Mouse (Mus musculus) embryonic facial prominence, embryonic 14.5 days (tissue): ENCODE measurements around the gene Cnnm4. TPM values are rescaled to one million over a fixed set of nuclear protein-coding genes. Genes with fewer than 3 reads are reported as not detected.

Experiments used
- ATAC-seq: fragments of 200-750 bp; cut with Nextera tagmentation; 2 replicates; pipeline ENCODE4 v1.8.0; 2017; ENCODE audit warnings: low read depth, moderate number of reproducible peaks, moderate TSS enrichment
- DNase-seq: peaks from one replicate; pipeline ENCODE4 v3.0.0-alpha.2; 2015; ENCODE audit warnings: low spot score
- H3K27ac ChIP-seq: fragments of 300-500 bp; sonication (generic); replicated peaks from 2 replicates; pipeline ENCODE4 v1.5.1; 2014; ENCODE audit warnings: low read depth, mild to moderate bottlenecking, low read length, moderate library complexity
- H3K27me3 ChIP-seq: fragments of 300-500 bp; sonication (generic); replicated peaks from 2 replicates; pipeline ENCODE4 v1.6.1; 2014; ENCODE audit warnings: low read length; ENCODE audit not compliant: control insufficient read depth, insufficient read depth
- H3K36me3 ChIP-seq: fragments of 300-500 bp; sonication (generic); 2 replicates; pipeline ENCODE4 v1.6.1; 2014; ENCODE audit warnings: low read length, mixed read lengths; ENCODE audit not compliant: control insufficient read depth, insufficient read depth
- H3K4me1 ChIP-seq: fragments of 300-500 bp; sonication (generic); 2 replicates; pipeline ENCODE4 v1.6.1; 2014; ENCODE audit warnings: antibody characterized with exemption, low read length; ENCODE audit not compliant: control insufficient read depth, insufficient read depth
- H3K4me2 ChIP-seq: fragments of 300-500 bp; sonication (generic); 2 replicates; pipeline ENCODE4 v1.6.1; 2014; ENCODE audit warnings: low read depth, mild to moderate bottlenecking, low read length, moderate library complexity, mixed read lengths
- H3K4me3 ChIP-seq: fragments of 300-500 bp; sonication (generic); 2 replicates; pipeline ENCODE4 v1.5.1; 2014; ENCODE audit warnings: low read depth, mild to moderate bottlenecking, low read length
- H3K9ac ChIP-seq: fragments of 300-500 bp; sonication (generic); 2 replicates; pipeline ENCODE4 v1.6.1; 2014; ENCODE audit warnings: low read depth, mild to moderate bottlenecking, low read length, moderate library complexity, mixed read lengths
- H3K9me3 ChIP-seq: fragments of 300-500 bp; sonication (generic); 2 replicates; pipeline ENCODE4 v1.6.1; 2016; ENCODE audit warnings: low read length; ENCODE audit not compliant: control insufficient read depth
- WGBS: fragments of 180-500 bp; shearing (Covaris S2); extraction: QIAGEN DNeasy Blood & Tissue Kit; methylation state at CpG from one replicate; pipeline ENCODE4 v1.1.7; 2014; 5-methylcytosine and 5-hydroxymethylcytosine counted together
- polyA plus RNA-seq: library from polyadenylated mRNA; unstranded; fragments of >200 nt; fragmentation: Nextera tagmentation; extraction: Ambion mirVana; gene quantifications from 2 replicates; pipeline ENCODE4 v1.2.1, GENCODE M21; 2014

The Cnnm4 gene
- polyA plus RNA-seq, result 13.5 and 13.9 TPM in 2 replicates

- Histone ChIP-seq H3K36me3 (no peaks in the 10 kb centered on the region), H3K9ac (peak within 1 kb of the TSS; percentile 76), H3K9me3 (no peaks in the 10 kb centered on the region), H3K27ac (peak within 1 kb of the TSS; percentile 56), H3K4me3 (peak within 1 kb of the TSS; percentile 72), H3K4me2 (peak within 1 kb of the TSS; percentile 85), H3K27me3 (no peaks in the 10 kb centered on the region), H3K4me1 (peaks cover 44% of the 10 kb centered on the region)
- WGBS, result under 1% methylated on average over 48 of the region's 98 CpGs
- DNase-seq (peak; percentile 96), ATAC-seq (peak; percentile 92)
These were observed at the start of gene Cnnm4 for GRCm38 (mm10) chr1:36471181-36472105. Gene Cnnm4 (plus strand): TSS chr1:36471620.

GRCm38 (mm10) chr1:36429511-36429910, 41.9 kb upstream of the Cnnm4 start:
- Histone ChIP-seq H3K9ac (no peak overlapping the region), H3K4me2 (no peak overlapping the region), H3K36me3 (peaks cover 94% of the 10 kb centered on the region), H3K4me1 (no peaks in the 10 kb centered on the region), H3K27ac (no peak overlapping the region), H3K27me3 (no peaks in the 10 kb centered on the region), H3K9me3 (no peaks in the 10 kb centered on the region), H3K4me3 (no peak overlapping the region)
- no peak for DNase-seq
- WGBS, result 95% methylated on average over 2 of the region's 2 CpGs
- ATAC-seq, result no peak

- ATAC-seq (no peak), DNase-seq (no peak)
- no peak overlapping the region for H3K9ac ChIP-seq
- 75% methylated on average over 4 of the region's 4 CpGs for WGBS
- H3K27me3 ChIP-seq, result no peaks in the 10 kb centered on the region
- H3K36me3 ChIP-seq, result peaks cover 92% of the 10 kb centered on the region
- H3K4me2 ChIP-seq, result no peak overlapping the region
- H3K4me3 ChIP-seq, result no peak overlapping the region
- H3K4me1 ChIP-seq, result no peaks in the 10 kb centered on the region
- H3K9me3 ChIP-seq, result no peaks in the 10 kb centered on the region
- no peak overlapping the region for H3K27ac ChIP-seq
These were observed 38.4 kb upstream of the Cnnm4 start for GRCm38 (mm10) chr1:36432999-36433398.

GRCm38 (mm10) chr1:36433616-36434015, 37.8 kb upstream of the Cnnm4 start:
- no peak overlapping the region for H3K9ac ChIP-seq
- no peak for DNase-seq
- H3K36me3 ChIP-seq, result peaks cover 92% of the 10 kb centered on the region
- no peak overlapping the region for H3K27ac ChIP-seq
- no peak overlapping the region for H3K4me2 ChIP-seq
- 86% methylated on average over 3 of the region's 3 CpGs for WGBS
- no peaks in the 10 kb centered on the region for H3K27me3 ChIP-seq
- no peaks in the 10 kb centered on the region for H3K4me1 ChIP-seq
- no peak for ATAC-seq
- no peaks in the 10 kb centered on the region for H3K9me3 ChIP-seq
- H3K4me3 ChIP-seq, result no peak overlapping the region

- Histone ChIP-seq H3K36me3 (peaks cover 88% of the 10 kb centered on the region), H3K4me3 (no peak overlapping the region), H3K9me3 (no peaks in the 10 kb centered on the region), H3K4me2 (no peak overlapping the region), H3K9ac (no peak overlapping the region), H3K27me3 (no peaks in the 10 kb centered on the region), H3K27ac (no peak overlapping the region), H3K4me1 (no peaks in the 10 kb centered on the region)
- WGBS, result 58% methylated on average over 4 of the region's 4 CpGs
- ATAC-seq (no peak), DNase-seq (peak; percentile 13)
These were observed 36.3 kb upstream of the Cnnm4 start for GRCm38 (mm10) chr1:36435071-36435470.

- peaks cover 83% of the 10 kb centered on the region for H3K36me3 ChIP-seq
- no peaks in the 10 kb centered on the region for H3K4me1 ChIP-seq
- no peak overlapping the region for H3K9ac ChIP-seq
- no peak overlapping the region for H3K4me2 ChIP-seq
- H3K4me3 ChIP-seq, result no peak overlapping the region
- no peak overlapping the region for H3K27ac ChIP-seq
- no peaks in the 10 kb centered on the region for H3K9me3 ChIP-seq
- ATAC-seq (no peak), DNase-seq (no peak)
- no peaks in the 10 kb centered on the region for H3K27me3 ChIP-seq
- 96% methylated on average over 6 of the region's 6 CpGs for WGBS
These were observed 34.9 kb upstream of the Cnnm4 start for GRCm38 (mm10) chr1:36436515-36436914.

GRCm38 (mm10) chr1:36437223-36437622, 34.2 kb upstream of the Cnnm4 start:
- WGBS, result 89% methylated on average over 3 of the region's 3 CpGs
- no peak overlapping the region for H3K9ac ChIP-seq
- ATAC-seq (no peak), DNase-seq (no peak)
- peaks cover 82% of the 10 kb centered on the region for H3K36me3 ChIP-seq
- H3K9me3 ChIP-seq, result no peaks in the 10 kb centered on the region
- H3K27ac ChIP-seq, result no peak overlapping the region
- no peak overlapping the region for H3K4me2 ChIP-seq
- no peak overlapping the region for H3K4me3 ChIP-seq
- H3K4me1 ChIP-seq, result no peaks in the 10 kb centered on the region
- no peaks in the 10 kb centered on the region for H3K27me3 ChIP-seq

- ATAC-seq (no peak), DNase-seq (peak; percentile 34)
- Histone ChIP-seq H3K36me3 (peaks cover 53% of the 10 kb centered on the region), H3K4me1 (0 out of 2 replicates have a peak, but pooled peaks cover 5% of the 10 kb centered on the region), H3K4me2 (no peak overlapping the region), H3K9me3 (no peaks in the 10 kb centered on the region), H3K27ac (no peak overlapping the region), H3K4me3 (no peak overlapping the region), H3K9ac (no peak overlapping the region), H3K27me3 (no peaks in the 10 kb centered on the region)
- 71% methylated on average over 4 of the region's 4 CpGs for WGBS
These were observed 30.3 kb upstream of the Cnnm4 start for GRCm38 (mm10) chr1:36441101-36441500.
